Mouse (Mus musculus) mouse embryonic stem cell (cell line): ENCODE data around the gene Tigd3.

Experiments used
- in situ Hi-C, 2 experiments: fragments of 300-500 bp; cut with MboI; formaldehyde crosslinking; loops; 1 replicate in 1 of 2; 3 replicates in 1 of 2; pipeline ENCODE4 v1.14.3; 2019 to 2020; ENCODE audit warnings: low sequenced_read_pairs in 2 of 2, low pct_unique_long_range_greater_than_20kb in 1 of 2, mixed read lengths in 1 of 2; ENCODE audit not compliant: unreplicated experiment in 1 of 2

Gene Tigd3

DNA sequence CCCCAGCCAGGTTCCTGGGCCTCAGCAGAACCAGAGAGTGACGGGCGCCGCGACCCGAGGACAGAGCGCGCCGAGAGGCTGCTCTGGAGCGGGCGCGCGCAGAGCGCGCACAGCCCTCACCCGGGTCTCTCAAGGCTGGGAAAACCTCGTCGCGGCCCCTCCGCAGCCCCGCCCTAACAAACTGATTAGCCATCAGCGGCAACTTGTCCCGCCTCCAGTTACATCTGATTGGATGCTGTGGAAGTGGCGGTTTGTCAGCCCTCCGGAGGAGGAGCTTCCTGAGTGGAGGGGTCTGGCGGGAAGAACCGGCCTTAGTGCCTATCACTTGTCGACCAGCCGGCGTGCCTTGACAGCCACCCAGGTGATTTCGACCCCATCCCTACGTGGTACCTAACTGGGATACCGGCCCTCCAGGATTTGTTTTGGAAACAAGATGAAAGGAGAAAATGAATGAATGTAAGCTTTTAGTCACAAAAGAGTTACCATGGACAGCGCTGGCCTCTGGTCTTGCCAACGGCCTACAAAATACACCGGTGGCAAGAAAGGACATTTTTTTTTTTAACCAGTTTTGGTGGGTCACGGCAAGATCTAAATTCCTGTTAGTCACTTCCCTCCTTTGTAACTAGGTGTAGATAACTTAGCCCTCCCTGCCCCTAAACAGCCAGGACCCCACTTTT lies at the start of gene Tigd3:
Gene Tigd3 (minus strand): TSS at position 148 of the 677 bp plus-strand sequence.
- in situ Hi-C loops = loop anchor here in 1 of 2 experiments (25.0 kb wide), 1 partner anchor 357 kb away; no protein-coding TSS in a partner anchor

- in situ Hi-C loops = no loop called here
These were observed 49.5 kb upstream of the Tigd3 start for GRCm38 (mm10) chr19:5943404-5943803.

GRCm38 (mm10) chr19:5942581-5942980 lies 48.6 kb upstream of the Tigd3 start:
- in situ Hi-C loops = no loop called here

- in situ Hi-C loops = no loop called here
These were observed 46.7 kb upstream of the Tigd3 start for GRCm38 (mm10) chr19:5940656-5941055.

DNA sequence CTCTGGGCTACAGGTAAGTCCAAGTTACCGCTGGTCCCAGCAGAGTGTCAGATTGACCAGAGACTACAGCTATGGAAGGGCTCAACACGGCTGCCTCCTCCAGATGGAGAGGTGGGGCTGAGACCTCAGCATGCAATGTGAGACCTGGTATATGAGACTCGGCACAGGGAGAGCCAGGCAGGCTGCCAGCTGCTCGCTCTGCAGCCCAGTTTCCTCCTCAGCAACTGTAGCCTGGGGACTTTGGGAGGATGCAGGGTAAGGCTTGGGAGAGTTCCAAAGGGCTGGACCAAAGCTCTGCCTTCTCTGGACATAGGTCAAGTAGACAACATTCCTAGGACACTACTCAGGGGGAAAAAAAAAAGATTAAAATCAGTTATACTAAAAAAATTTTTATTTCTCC lies 46.2 kb upstream of the Tigd3 start:
- in situ Hi-C loops = no loop called here

- in situ Hi-C loops = no loop called here
These were observed 45.8 kb upstream of the Tigd3 start for GRCm38 (mm10) chr19:5939715-5940114.

- in situ Hi-C loops = no loop called here
These were observed 44.6 kb upstream of the Tigd3 start for GRCm38 (mm10) chr19:5938516-5938915.

DNA sequence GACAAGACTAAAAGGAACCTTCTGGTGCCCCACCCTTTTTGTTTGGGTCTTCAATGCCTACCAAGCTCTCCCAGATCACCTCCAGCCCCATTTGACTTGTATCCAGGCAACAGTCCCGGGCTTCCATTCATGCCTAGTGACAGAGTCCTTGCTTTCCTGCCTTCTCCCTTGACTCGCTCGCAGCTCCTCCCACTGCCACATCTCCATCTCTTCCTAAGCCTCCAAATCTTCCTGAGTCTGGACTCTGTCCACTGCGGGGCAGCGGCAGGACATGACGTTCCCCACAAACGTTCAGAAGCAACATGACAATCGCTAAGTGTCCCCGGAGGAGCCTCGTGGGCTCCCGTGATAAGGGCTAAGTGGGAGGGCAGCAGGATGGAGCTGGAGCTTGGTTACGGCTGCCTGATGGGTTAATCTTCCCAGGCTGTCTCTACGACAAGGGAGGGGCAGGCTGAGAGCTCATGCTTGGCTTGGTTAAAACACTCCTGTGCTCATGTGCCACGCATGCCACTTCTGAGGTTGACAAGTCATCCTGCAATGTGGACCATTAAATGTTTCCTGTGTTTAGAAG lies 44.0 kb upstream of the Tigd3 start:
- in situ Hi-C loops = no loop called here

DNA sequence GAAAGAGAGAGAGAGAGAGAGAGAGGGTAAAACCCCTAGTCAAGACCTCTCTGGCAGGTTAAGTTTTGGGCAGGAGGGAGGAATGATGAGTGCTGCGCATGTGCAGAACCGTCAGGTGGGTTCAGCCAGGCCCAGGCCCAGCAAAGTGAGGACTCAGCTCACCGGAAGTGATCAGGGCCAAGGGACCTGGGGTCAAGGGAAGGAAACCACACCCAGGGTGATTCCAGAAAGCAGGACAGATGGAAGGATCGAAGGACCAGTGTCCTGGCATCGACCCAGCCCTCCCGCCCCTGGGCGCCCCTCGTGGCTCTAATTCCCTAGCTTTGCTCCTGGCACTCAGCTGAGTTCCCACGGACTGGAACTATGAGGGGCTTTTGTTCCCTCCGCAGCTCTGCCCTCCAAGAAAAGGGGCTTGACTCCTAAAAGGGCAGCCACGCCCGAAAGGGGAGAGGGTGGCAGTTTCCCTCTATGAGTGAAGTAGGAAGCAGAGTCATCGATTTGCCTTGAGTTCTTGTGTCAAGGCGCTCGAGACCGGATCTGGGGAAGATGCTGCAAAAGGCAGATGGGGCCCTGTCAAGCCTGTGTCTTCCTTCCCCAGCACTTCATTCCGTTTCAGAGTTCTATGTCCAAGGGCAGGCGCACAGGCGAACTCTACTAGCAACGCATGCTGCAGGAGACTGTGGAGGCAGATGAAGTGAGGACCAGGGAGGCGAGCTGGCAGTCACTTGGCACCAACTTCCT lies 43.3 kb upstream of the Tigd3 start:
- in situ Hi-C loops = no loop called here

GRCm38 (mm10) chr19:5935691-5936090 lies 41.7 kb upstream of the Tigd3 start:
- in situ Hi-C loops = no loop called here

- in situ Hi-C loops = no loop called here
These were observed 41.3 kb upstream of the Tigd3 start for GRCm38 (mm10) chr19:5935266-5935665.

DNA sequence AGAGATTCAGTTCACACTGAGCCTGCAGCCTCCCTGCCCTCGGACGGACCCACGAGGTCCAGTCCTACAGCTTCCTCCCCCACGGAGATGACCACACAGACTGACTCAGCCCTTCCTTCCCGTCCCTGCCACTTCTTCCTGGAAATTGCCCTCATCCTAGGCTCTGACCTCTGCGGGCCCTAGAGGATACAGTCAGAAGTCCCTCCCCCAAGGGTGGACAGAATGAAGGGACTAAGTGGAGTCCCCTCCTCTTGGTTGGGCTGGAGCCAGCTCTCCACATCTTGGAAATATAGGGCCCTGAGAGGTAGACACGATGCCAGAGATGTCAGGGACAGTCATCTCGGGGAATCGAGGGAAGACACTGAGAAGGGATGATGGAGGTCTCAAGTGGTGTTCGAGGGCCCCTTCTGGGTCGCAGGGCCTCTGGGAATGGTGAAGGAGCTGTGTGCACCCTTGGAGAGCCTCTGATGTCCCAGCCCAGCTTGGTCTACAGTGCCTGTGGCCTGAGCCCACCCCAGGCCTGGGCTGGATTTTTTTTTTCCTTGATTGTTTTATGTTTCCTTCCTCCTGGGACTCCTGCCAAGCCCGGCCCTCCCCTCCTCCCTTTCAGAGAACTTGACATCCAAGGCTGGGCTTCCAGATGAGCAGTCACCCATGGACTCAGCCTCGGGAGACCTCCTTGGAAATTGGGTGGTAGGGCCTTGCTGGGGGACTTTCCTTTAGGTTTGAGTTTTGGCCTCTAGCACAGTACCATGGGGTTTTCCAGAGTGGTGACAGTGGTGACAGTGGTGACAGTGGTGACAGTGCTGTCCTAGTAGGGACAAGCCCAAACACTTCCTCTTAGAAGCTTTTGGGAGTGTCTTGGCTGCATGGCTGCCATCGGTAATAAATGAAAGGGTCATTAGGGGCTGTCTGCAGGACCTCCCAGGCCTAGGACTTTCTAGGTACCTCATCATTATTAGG lies 36.0 kb upstream of the Tigd3 start:
- in situ Hi-C loops = no loop called here

- in situ Hi-C loops = no loop called here
These were observed 34.6 kb upstream of the Tigd3 start for GRCm38 (mm10) chr19:5928546-5928945.

DNA sequence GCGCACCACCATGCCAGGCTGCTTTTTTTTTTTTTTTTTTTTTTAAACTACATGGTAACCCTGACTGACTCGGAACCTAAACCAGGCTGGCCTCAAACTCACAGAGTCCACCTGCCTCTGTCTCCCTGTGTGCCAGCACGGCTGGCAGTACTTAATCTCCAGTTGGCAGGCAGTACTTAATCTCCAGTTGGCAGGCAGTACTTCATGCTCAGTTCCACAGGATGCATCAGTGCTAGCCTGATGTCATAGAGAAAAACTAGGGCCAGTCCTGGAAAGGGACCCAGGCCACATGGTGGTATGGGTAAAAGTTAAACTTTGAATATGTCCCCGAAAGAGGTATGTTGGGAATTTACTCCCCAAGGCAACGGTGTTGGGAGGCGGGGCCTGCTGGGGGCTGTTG lies 34.2 kb upstream of the Tigd3 start:
- in situ Hi-C loops = no loop called here

DNA sequence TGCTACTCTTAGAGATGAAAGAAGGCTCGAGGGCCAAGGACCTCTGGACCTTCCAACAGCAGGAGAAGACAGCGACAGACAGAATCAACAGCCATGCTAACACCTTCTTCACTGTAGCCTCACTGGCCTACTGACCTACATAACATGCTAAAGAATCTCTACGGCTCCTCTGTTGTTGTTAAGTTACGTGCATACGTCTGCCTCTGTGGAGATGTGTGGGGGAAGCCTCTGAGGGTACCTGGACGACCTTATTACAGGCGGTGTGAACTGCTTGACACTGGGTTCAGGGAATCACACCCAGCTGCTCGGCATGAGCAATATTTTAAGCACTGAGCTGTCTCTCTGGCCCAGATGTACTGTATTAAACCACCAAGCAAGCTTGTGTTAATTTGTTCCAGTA lies 33.6 kb upstream of the Tigd3 start:
- in situ Hi-C loops = no loop called here

- in situ Hi-C loops = no loop called here
These were observed 33.1 kb upstream of the Tigd3 start for GRCm38 (mm10) chr19:5927026-5927425.

DNA sequence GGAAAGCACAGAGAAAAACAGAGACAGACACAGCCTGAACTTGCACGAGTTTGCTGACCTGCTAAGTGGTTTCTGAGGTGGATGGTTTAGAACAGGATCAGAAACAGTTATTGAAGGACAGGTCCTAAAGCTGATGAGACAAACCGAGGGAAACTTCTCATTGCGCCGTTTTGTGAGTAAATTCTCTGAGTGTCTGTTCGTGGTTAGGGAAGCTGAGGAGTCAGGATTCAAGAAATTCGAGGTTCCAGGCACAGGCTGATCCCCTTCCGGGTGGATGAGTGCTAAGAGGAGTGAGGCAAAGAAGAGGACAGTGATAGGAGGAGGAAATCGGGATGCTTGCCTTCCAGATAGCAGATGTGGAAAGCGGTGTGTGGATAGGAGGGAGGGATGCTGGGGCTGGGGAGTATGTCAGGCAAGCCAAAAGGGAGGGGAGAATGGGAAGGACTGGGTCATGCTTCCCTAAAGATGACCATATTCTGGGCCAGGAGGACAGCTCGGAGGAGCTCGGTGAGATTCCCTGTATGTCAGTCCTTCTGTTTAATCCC lies 31.4 kb upstream of the Tigd3 start:
- in situ Hi-C loops = no loop called here

DNA sequence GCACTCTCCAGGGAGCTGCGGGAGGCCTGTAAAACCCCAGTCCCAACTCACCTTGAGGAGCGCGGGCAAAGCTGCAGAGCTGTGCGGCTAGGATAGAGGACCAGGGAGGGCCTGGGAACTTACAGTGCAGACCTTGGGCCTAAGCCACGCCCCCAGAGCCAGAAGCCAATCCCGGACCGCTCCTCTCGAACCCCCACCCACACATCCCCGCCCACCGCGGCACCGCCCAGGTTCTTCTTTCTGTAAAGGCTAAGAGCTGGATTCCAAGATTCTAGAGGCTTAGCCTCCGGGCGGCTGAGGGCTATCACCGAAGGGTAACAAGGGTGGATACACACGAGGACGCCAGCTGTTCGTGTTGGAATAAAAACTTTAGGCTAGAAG lies 30.8 kb upstream of the Tigd3 start, which contains the start of gene Cdc42ep2:
Gene Cdc42ep2 (minus strand): TSS at position 104 of the 381 bp plus-strand sequence.
- in situ Hi-C loops = no loop called here
